Mouse (Mus musculus) cerebellum, postnatal 14 days (tissue): ENCODE measurements around the gene Cpvl.
A peak's percentile ranks its signal among the peaks of the same experiment; 100 is the strongest.

Source experiments
- DNase-seq, 2 experiments: peaks; one replicate each; pipeline ENCODE4 v3.0.0; 2021; ENCODE audit warnings: mixed read lengths in 2 of 2

Gene Cpvl

GRCm38 (mm10) chr6:53978571-53978970, at the start of gene Cpvl:
Gene Cpvl, minus strand, starts transcription at chr6:53978671.
- no peak for DNase-seq

- DNase-seq = no peak
Measured at GRCm38 (mm10) chr6:54023846-54024245, 45.4 kb upstream of the Cpvl start.

DNA sequence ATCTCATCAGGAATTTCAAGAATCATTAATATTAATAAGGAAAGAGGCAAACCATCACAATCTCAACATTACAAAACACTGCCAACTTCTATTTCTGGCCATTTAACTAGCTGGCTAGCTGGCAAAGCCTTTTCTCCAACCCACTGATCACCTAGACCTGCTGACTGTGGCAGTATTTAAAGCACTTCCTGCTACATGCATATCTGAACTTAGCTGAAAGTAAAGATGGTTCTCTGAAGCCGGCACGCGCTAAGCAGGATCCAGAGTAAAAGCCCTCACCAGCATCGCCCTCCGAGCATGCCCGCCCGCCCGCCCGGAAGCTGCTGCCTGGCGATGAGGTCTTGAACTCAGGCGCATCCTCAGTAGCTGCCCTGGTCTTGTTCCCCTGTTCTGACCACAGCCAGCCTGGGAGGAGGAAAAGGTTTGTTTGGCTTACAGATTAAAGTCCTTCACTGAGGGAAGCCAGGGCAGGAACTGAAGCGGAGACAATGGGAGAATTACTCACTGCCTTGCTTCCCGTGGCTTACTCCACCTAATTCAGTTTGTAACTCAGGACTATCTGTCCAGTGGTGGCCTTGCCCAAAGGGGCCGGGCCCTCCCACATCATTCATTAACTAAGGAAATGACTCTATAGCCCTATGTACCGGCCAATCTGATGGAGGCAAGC, 42.8 kb upstream of the Cpvl start:
- no peak for DNase-seq

DNA sequence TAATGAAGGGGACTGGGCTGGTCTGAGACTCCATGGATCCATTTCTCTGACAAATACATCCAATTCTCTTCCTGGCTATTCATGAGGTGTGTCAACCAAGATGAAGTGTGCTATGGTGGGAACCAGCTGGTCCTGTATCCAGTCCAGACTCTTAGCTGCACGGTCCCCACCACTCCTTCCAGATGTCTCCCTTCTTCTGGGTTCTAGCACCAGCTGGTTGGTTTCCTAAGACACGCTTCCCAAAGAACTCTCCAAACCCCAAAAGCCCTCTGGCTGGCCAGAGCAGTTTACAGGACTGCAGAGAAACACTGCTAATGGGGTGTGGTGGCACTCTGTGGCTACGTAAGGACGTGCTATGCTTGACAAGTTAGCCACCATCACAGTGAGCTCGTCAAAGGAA, 40.4 kb upstream of the Cpvl start:
- no peak for DNase-seq

GRCm38 (mm10) chr6:54018038-54018437, 39.6 kb upstream of the Cpvl start:
- no peak for DNase-seq

GRCm38 (mm10) chr6:54012163-54012562, 33.7 kb upstream of the Cpvl start:
- no peak for DNase-seq

GRCm38 (mm10) chr6:54010362-54010761, 31.9 kb upstream of the Cpvl start:
- DNase-seq = no peak

- no peak for DNase-seq
Measured at GRCm38 (mm10) chr6:54009293-54009692, 30.8 kb upstream of the Cpvl start.

- DNase-seq = peak; percentile 14 to 18
Measured at GRCm38 (mm10) chr6:54008448-54009120, 30.1 kb upstream of the Cpvl start.

- DNase-seq = no peak
Measured at GRCm38 (mm10) chr6:54005302-54005701, 26.8 kb upstream of the Cpvl start.

- DNase-seq = no peak
Measured at GRCm38 (mm10) chr6:53996226-53996955, 17.9 kb upstream of the Cpvl start.

DNA sequence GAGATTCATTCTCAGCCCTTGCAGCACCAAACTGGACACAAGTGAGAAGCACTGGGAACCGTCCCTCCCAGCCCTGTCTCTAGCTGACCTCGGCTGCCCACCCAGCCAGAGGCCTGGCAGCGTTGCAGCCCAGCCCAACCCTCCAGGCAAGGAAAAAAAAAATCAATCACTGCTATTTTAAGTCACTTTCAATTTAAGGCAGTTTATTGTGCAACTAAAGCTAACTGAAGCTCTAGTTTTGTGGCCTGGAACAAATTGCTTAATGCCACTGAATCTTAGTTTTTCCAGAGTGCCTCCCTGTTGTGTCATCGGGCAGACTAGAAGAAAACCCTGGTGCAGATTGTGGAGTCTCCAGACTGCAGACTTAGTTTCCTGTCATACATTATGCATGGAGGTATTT, 17.0 kb upstream of the Cpvl start:
- no peak for DNase-seq

GRCm38 (mm10) chr6:53992386-53992785, 13.9 kb upstream of the Cpvl start:
- peak; percentile 37 to 43 for DNase-seq

DNA sequence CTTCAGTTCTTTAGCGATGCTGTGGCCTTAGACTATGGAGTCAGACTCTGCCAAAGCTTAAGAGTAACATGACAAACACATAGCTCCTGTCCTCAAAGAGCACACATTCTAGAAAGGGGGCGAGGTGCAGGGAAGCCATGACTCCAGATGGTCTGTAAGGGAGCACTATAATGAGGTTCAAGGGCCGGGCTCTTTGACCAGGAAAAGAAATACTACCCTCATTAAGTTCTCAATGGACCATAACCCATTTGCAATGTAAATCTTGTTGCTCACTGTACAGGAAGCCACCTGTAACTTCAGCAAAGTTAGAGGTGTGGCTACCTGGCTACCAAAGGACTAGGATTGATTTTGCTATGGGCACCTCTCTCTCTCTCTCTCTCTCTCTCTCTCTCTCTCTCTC, 8.8 kb upstream of the Cpvl start:
- no peak for DNase-seq

DNA sequence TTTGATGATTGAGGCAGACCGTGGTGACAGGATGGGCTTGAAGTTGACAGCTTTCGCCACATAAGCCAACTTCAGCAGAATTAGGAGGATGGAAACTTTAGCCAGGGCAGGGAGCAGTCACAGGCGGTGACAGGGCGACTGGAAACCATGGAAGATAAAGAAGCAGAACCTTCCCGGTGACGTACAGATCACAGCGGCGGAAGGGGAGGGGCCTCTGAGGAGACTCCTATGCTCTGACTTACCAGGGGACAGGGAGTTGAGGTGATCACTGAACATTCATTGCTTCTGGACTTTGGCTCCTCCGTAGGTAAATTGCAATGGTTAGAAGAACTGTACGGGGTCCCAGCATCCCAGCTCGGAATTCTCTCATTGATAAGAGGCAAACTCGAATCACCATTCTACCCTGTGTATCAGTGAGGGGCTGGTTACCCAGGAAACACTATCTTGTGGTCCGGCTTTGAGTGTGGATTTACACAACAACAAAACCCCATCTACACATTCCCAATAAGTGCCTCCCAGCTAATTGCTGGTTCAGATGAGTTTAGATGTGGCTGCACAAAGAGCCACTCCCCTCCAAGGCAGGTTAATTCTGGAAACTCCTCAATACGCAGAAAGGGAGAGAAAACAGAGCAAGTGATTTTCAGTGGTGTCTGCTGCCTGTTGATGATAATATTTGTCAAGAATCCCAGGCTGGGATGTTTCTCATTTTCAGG, 8.0 kb upstream of the Cpvl start:
- no peak for DNase-seq

GRCm38 (mm10) chr6:53983820-53984219, 5.3 kb upstream of the Cpvl start:
- DNase-seq = no peak

- DNase-seq = no peak
Measured at GRCm38 (mm10) chr6:53982612-53983011, 4.1 kb upstream of the Cpvl start.

GRCm38 (mm10) chr6:53982047-53982600, 3.7 kb upstream of the Cpvl start:
- no peak for DNase-seq

DNA sequence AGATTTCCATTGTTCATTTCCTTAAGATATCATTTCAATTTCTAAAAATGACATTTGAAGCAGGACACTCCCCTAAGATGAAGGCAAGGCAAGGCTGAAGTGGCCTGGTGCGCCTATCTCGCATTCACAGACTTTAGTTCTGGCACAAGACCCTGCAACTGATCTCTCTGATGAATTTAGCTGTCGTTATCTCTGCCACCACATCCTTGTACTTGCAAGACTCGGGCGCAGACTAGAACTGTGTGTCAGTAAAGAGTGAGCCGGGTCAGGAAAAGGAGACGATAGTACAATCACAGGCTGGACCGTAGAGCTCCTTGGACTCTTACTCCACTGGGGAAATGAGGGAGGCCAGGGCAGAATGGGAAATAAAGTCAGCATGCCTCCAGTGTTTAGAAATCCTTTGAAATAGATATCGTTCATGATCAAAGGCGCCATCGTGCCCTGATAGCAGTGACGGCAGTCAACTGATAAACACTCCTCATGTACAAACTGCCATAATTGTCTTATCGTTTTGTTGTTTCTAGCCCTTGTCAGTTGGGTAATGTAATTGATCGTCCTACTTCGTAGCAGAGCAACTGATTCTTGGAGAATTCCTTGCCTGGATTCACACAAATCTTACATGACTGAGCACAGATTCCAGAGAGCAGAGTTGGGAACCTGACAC, 2.5 kb upstream of the Cpvl start:
- no peak for DNase-seq

GRCm38 (mm10) chr6:53974040-53974439, 4.4 kb downstream of the Cpvl start:
- no peak for DNase-seq

DNA sequence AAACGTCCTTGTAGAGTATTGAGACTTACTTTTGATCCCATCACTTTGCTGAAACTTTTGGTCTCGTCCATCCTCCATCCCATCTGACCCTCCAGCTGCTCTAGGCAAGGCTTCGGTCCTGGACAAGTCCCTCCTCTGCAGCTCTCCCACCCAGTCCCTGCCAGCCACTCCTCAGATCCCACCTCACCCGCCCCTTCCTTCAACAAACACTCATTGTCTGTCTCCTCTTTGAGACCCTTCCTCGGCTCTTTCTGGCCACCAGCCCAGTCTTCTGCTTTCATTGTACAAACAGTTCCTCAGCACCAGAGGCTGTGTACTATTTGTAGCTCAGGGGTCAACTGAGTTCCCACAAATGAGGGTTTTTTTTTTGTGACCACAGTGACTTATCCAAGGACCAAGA, 5.0 kb downstream of the Cpvl start:
- DNase-seq = peak; percentile 37 to 49

DNA sequence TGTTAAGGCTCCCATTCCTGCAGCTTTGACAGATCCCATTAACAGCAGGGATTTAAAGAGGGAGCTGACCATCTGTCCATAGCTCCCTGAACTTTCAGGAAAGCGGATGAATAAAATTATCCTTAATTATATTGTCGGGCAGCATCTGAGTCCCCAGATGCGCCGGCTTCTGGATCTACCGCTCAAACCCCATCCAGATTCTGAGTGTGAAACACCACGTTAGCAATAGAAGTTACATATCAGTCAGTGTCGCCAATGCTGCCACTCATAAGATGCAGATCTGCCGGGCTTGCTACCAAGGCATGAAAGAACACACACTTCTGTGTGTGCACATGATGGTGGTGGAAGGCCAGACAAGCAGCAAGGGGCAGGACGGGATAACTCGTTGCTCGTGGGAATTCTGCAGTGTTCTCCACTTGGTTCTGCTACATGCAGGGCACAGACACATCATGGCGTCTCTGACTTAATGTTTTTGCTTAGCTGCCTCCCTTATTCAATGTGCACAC, 6.2 kb downstream of the Cpvl start:
- DNase-seq = peak; percentile 52 to 71
